Mouse (Mus musculus) olfactory bulb, adult 2 months (tissue): ENCODE measurements around the gene Nudt11. TPM values are rescaled to one million over a fixed set of nuclear protein-coding genes. Genes with fewer than 3 reads are reported as not detected.
"Not testable (repeated sequence)": the region's sequence is repeated elsewhere in the genome, so short reads cannot be mapped to it uniquely, and the experiment has no call there.

Source experiments
- H3K27ac ChIP-seq: fragments of 200-500 bp; 2 replicates; pipeline ENCODE4 v1.5.1; 2012; ENCODE audit warnings: low read depth, low read length; ENCODE audit not compliant: insufficient read depth
- H3K4me1 ChIP-seq: fragments of 200-500 bp; 2 replicates; pipeline ENCODE4 v1.6.1; 2012; ENCODE audit warnings: low read length; ENCODE audit not compliant: control insufficient read depth, insufficient read depth
- H3K4me3 ChIP-seq: fragments of 200-500 bp; 2 replicates; pipeline ENCODE4 v1.5.1; 2012; ENCODE audit warnings: mild to moderate bottlenecking, low read depth, low read length, moderate library complexity; ENCODE audit not compliant: insufficient read depth
- CTCF ChIP-seq: fragments of 200-500 bp; IDR thresholded peaks from 2 replicates; pipeline ENCODE4 v1.5.1; 2012; ENCODE audit warnings: low read depth, mild to moderate bottlenecking, low read length, moderate library complexity; ENCODE audit not compliant: insufficient read depth
- POLR2A ChIP-seq: fragments of 200-500 bp; IDR thresholded peaks from 2 replicates; pipeline ENCODE4 v1.6.1; 2012; ENCODE audit warnings: mild to moderate bottlenecking, low read depth, low read length, moderate library complexity; ENCODE audit not compliant: insufficient read depth
- WGBS: fragments of 180-500 bp; shearing (Covaris S2); methylation state at CpG from one replicate; pipeline ENCODE4 v1.1.7; 2018; 5-methylcytosine and 5-hydroxymethylcytosine counted together
- polyA plus RNA-seq: library from polyadenylated mRNA; stranded (reverse); fragments of >200 nt; gene quantifications from 2 replicates; pipeline ENCODE4 v1.2.4, GENCODE M21; 2012; ENCODE audit warnings: low replicate concordance; ENCODE audit not compliant: missing spikeins, insufficient read depth, insufficient read length

The Nudt11 gene
- not detected in 2 replicates for polyA plus RNA-seq

DNA sequence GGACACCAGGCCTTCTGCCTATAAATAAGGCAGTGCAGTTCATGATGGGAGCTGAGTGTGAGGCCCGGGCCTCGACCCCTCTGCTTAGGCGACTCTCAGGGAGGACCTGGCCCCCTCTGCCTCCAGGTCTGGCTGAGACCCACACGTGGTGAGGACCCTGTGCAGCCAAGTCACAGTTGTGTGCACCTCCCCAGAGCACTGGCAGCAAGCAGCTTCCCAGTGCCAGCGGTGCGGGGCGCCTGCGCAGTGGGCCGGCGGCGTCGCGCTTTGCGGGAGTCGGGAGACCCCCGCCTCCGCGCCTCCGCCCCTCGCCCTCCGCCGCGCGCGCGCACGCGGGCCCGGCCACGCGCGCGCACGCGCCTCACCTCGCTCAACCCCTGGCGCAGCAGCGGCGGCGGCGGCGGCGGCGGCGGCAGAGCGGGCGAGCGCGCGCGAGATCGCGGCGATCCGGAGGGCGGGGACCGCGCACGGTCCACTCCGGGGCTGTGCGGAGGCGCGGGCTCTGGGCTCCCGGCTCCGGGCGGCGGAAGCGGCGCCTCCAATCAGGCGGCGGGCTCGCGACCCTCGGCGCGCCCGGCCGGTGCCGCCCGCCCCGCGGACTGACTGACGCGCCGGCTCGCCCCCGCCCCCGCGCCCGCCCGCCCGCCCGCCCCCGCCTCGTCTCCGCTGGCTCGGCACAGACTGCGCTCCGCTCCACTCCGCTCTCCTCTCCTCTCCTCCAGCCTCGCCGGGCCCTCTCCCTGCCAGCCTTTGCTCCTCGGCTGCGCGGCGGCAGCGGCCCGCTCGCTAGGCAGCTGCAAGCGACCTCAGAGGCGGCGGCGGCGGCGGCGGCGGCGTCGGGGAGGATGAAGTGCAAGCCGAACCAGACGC lies at the start of gene Nudt11:
Gene Nudt11 (plus strand): TSS at position 388 of the 870 bp plus-strand sequence.
- peak within 1 kb of the TSS; percentile 47 for H3K4me3 ChIP-seq
- not testable (repeated sequence) for H3K4me1 ChIP-seq, H3K27ac ChIP-seq
- 51% methylated on average over 12 of the region's 121 CpGs for WGBS

DNA sequence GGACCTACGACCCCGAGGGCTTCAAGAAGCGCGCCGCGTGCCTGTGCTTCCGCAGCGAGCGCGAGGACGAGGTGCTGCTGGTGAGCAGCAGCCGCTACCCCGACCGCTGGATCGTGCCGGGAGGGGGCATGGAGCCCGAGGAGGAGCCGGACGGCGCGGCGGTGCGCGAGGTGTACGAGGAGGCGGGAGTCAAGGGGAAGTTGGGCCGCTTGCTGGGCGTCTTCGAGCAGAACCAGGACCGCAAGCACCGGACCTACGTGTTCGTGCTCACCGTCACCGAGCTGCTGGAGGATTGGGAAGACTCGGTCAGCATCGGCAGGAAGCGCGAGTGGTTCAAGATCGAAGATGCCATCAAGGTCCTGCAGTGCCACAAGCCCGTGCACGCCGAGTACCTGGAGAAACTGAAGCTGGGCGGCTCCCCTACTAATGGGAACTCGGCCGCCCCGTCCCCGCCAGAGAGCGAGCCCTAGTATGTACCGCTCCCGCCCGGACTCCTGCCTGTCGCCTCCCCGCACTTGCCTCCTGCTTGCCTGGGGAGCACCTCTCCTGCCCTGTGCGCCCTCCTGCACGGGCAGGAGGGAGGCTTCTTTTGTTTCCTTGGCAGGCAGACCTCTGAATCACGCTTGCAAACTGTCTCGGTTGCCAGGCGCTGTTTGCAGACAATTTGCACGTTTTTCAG lies 822 bp downstream of the Nudt11 start:
- 20% methylated on average over 8 of the region's 60 CpGs for WGBS
- not testable (repeated sequence) for H3K4me1 ChIP-seq, H3K27ac ChIP-seq
- peak overlapping the region; percentile 47 for H3K4me3 ChIP-seq

DNA sequence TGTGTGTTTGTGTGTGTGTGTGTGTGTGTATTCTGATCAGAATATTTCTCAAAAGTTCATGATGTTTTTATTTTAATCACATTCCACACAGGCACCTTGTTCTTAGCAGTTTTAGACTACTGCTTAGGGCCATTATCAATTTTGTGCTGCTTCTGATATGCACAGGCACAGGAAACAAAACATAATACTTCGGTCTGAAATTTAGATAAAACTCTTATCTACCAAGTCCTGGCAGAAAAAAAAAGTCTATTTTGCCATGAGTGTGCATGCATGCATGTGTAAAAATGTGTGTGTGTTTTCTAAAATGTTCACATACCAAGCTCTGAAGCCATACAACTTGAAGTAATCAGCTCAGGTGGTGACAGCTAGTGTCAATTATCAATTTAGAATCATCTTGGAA lies 14.3 kb downstream of the Nudt11 start:
- no peak for TF ChIP-seq POLR2A
- TF ChIP-seq CTCF = no peak
- Histone ChIP-seq H3K4me3 (no peak overlapping the region), H3K4me1 (no peaks in the 10 kb centered on the region), H3K27ac (no peak overlapping the region)
- 92% methylated on average over 1 of the region's 1 CpGs for WGBS

GRCm38 (mm10) chrX:6082954-6083680 lies 35.9 kb downstream of the Nudt11 start, which contains the start of gene AU022751:
AU022751 (minus strand) TSS chrX:6083419.
- 93% methylated on average over 39 of the region's 39 CpGs for WGBS
- Histone ChIP-seq H3K4me3 (no peak within 1 kb of the TSS), H3K27ac (no peak within 1 kb of the TSS), H3K4me1 (peaks cover 2% of the 10 kb centered on the region; the same call in 1 of the 2 replicates)
- TF ChIP-seq POLR2A (no peak), CTCF (no peak)

- 21% methylated on average over 12 of the region's 12 CpGs for WGBS
- no peak for TF ChIP-seq POLR2A
- no peak for TF ChIP-seq CTCF
- peak overlapping the region; percentile 74 for H3K27ac ChIP-seq
- H3K4me3 ChIP-seq = peak overlapping the region; percentile 84
- H3K4me1 ChIP-seq = no peaks in the 10 kb centered on the region
Observed at GRCm38 (mm10) chrX:6091547-6091946, 44.3 kb downstream of the Nudt11 start.

DNA sequence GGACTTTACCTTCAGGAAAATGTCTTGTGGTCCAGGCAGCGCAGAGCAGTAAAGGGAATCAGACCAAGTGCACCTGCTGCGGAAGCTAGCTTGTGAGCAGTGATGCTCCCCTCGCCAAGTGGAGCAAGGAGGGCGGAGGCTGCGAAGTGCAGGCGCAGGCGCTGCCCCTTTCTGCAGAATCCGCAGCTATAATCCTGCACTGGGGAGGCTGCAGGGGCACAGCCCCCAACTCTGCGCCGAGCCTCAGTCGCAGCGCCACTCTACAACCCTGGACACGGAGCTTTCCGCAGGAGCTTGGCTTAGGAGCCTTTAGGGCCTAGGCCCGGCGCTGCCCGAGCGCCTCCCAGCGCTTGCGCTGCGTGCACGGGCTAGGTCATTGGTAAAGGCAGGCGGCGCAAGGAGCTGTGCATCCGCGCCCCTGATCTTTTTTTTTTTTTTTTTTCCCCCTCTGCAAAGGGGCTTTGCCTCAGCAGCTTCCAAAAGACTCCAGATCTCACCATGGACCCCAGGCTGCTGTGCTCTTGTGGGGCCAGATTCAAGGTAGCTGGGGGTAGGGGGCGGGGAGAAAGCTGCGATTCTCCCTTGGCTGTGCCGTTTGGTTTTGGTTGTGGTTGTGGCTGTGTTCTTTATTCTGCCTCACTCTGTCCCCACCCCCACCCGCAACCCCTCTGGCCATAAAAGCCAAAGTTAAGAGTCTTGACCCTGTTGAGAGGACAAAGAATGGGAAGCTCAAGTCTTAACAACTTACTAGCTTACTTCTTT lies 44.9 kb downstream of the Nudt11 start:
- Histone ChIP-seq H3K4me1 (no peaks in the 10 kb centered on the region), H3K27ac (peak overlapping the region; percentile 74), H3K4me3 (peak overlapping the region; percentile 84)
- no peak for TF ChIP-seq POLR2A
- no peak for TF ChIP-seq CTCF
- WGBS = 8% methylated on average over 30 of the region's 30 CpGs

Other genes with a start within 250 kb of the Nudt11 start
- not detected in 2 replicates for gene AU022751, start 36.0 kb downstream of the Nudt11 start, polyA plus RNA-seq
- not detected in 2 replicates for gene Nudt10, start 125.6 kb downstream of the Nudt11 start, polyA plus RNA-seq